Mouse (Mus musculus): ENCODE measurements around the gene Zfyve28.

Zfyve28 gene

GRCm38 (mm10) chr5:34288154-34288716, at the start of gene Zfyve28, which contains the start of gene Cfap99:
TSS of gene Zfyve28 (minus strand) at chr5:34288449.
TSS of gene Cfap99 (plus strand) at chr5:34288600.
- in situ Hi-C loops (cut with MboI, MseI) = no loop called here

- in situ Hi-C loops (cut with MboI, MseI) = no loop called here
Measured at GRCm38 (mm10) chr5:34336775-34337450, 48.7 kb upstream of the Zfyve28 start.

GRCm38 (mm10) chr5:34336097-34336774, 48.0 kb upstream of the Zfyve28 start, which contains the start of gene Rnf4:
TSS of gene Rnf4 (plus strand) at chr5:34336289.
- in situ Hi-C loops (cut with MboI, MseI) = no loop called here

GRCm38 (mm10) chr5:34335539-34336096, 47.4 kb upstream of the Zfyve28 start:
- in situ Hi-C loops (cut with MboI, MseI) = no loop called here

GRCm38 (mm10) chr5:34334081-34334480, 45.8 kb upstream of the Zfyve28 start:
- in situ Hi-C loops (cut with MboI, MseI) = no loop called here

- in situ Hi-C loops (cut with MboI, MseI) = no loop called here
Measured at GRCm38 (mm10) chr5:34330136-34330535, 41.9 kb upstream of the Zfyve28 start.

GRCm38 (mm10) chr5:34326875-34327576, 38.8 kb upstream of the Zfyve28 start:
- in situ Hi-C loops (cut with MboI, MseI) = loop anchor here (10.0 kb wide), 1 partner anchor 792 kb away; no protein-coding TSS in a partner anchor

GRCm38 (mm10) chr5:34326249-34326691, 38.0 kb upstream of the Zfyve28 start:
- in situ Hi-C loops (cut with MboI, MseI) = loop anchor here (10.0 kb wide), 1 partner anchor 791 kb away; no protein-coding TSS in a partner anchor

- in situ Hi-C loops (cut with MboI, MseI) = loop anchor here (10.0 kb wide), 1 partner anchor 790 kb away; no protein-coding TSS in a partner anchor
Measured at GRCm38 (mm10) chr5:34325286-34325685, 37.0 kb upstream of the Zfyve28 start.

GRCm38 (mm10) chr5:34321236-34321635, 33.0 kb upstream of the Zfyve28 start:
- in situ Hi-C loops (cut with MboI, MseI) = loop anchor here (5.0 to 10.0 kb wide), 2 partner anchors 44 to 786 kb away; no protein-coding TSS in a partner anchor

- in situ Hi-C loops (cut with MboI, MseI) = loop anchor here (5.0 to 10.0 kb wide), 2 partner anchors 42 to 785 kb away; no protein-coding TSS in a partner anchor
Measured at GRCm38 (mm10) chr5:34319491-34320034, 31.3 kb upstream of the Zfyve28 start.

GRCm38 (mm10) chr5:34309016-34309415, 20.8 kb upstream of the Zfyve28 start:
- in situ Hi-C loops (cut with MboI, MseI) = no loop called here

GRCm38 (mm10) chr5:34302377-34302776, 14.1 kb upstream of the Zfyve28 start:
- in situ Hi-C loops (cut with MboI, MseI) = no loop called here

GRCm38 (mm10) chr5:34298937-34299535, 10.8 kb upstream of the Zfyve28 start:
- in situ Hi-C loops (cut with MboI, MseI) = no loop called here

- in situ Hi-C loops (cut with MboI, MseI) = no loop called here
Measured at GRCm38 (mm10) chr5:34298061-34298460, 9.8 kb upstream of the Zfyve28 start.

GRCm38 (mm10) chr5:34295141-34295540, 6.9 kb upstream of the Zfyve28 start:
- in situ Hi-C loops (cut with MboI, MseI) = no loop called here

GRCm38 (mm10) chr5:34294696-34295095, 6.4 kb upstream of the Zfyve28 start:
- in situ Hi-C loops (cut with MboI, MseI) = no loop called here

GRCm38 (mm10) chr5:34293363-34293762, 5.1 kb upstream of the Zfyve28 start:
- in situ Hi-C loops (cut with MboI, MseI) = no loop called here

- in situ Hi-C loops (cut with MboI, MseI) = no loop called here
Measured at GRCm38 (mm10) chr5:34289286-34289685, 1.0 kb upstream of the Zfyve28 start.

- in situ Hi-C loops (cut with MboI, MseI) = no loop called here
Measured at GRCm38 (mm10) chr5:34287838-34288145, 457 bp downstream of the Zfyve28 start.

Measured in T-helper 1 cell (primary cell).